Mouse (Mus musculus) heart, adult 2 months (tissue): ENCODE data around the gene Gm960.
"Not testable (repeated sequence)": the region's sequence is repeated elsewhere in the genome, so short reads cannot be mapped to it uniquely, and the experiment has no call there.

Experiments
- EP300 ChIP-seq: fragments of 200-500 bp; IDR thresholded peaks from 2 replicates; pipeline ENCODE4 v1.6.1; 2011; ENCODE audit warnings: low read depth, low read length, control low read depth; ENCODE audit not compliant: insufficient read depth
- POLR2A ChIP-seq: fragments of 200-500 bp; IDR thresholded peaks from 2 replicates; pipeline ENCODE4 v1.6.1; 2011; ENCODE audit warnings: mild to moderate bottlenecking, low read depth, low read length, control low read depth; ENCODE audit not compliant: insufficient read depth

- not testable (repeated sequence) for TF ChIP-seq POLR2A, EP300
These were observed 111.7 kb downstream of the Gm960 start for GRCm38 (mm10) chr19:4586783-4587182.
